Mouse (Mus musculus): ENCODE data around the gene Pls1. TPM values are rescaled to one million over a fixed set of nuclear protein-coding genes. Genes with fewer than 3 reads are reported as not detected.

Pls1 gene
- polyA plus RNA-seq, 1 experiment, result not detected

DNA sequence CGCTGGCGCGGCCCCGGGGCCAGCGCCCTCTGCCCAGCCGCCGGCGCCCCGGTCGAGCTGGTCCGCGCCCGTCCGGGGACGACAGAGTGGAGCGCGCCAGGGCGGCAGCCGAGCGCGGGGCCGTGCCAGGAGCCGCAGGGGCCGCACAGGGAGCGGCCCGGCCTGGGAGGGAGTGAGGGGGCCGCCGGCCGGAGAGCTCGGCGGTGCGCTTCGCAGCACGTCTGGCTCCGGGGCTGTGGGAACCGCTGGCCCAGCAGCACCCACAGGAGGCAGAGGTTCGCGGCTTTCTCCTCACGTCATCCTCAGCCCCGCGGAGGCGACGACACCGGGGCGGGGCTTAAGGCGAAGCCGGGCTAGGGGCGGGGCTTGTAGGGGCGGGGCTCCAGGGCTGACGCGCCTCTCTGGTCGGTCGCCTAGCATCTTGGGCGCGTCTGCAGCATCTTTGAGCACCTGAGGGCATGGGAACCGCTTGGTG, 95.0 kb downstream of the Pls1 start, which contains the start of gene Trpc1:
Trpc1 (minus strand) TSS at position 339 of the 475 bp plus-strand sequence.
- no peak for TF ChIP-seq CTCF (IDR thresholded peaks at IDR 0.05; ENCODE audit: insufficient read depth, low read depth, low read length)
- TF ChIP-seq POLR2A (IDR thresholded peaks at IDR 0.05; ENCODE audit: insufficient read depth, low read depth, low read length), result peak; percentile 69
- Histone ChIP-seq H3K4me3 (ENCODE audit: insufficient read depth, low read depth, low read length) (peak within 1 kb of the TSS; percentile 97), H3K27ac (ENCODE audit: insufficient read depth, low read depth, low read length) (peak within 1 kb of the TSS; percentile 33; the same call in 1 of the 2 replicates), H3K4me1 (ENCODE audit: control insufficient read depth, insufficient read depth, low read length) (peaks cover 7% of the 10 kb centered on the region)
- under 1% methylated on average over 55 of the region's 56 CpGs for WGBS

GRCm38 (mm10) chr9:95749461-95749928, 95.6 kb downstream of the Pls1 start:
- H3K4me3 ChIP-seq (ENCODE audit: insufficient read depth, low read depth, low read length), result peak overlapping the region; percentile 97
- 2% methylated on average over 34 of the region's 34 CpGs for WGBS
- TF ChIP-seq CTCF (IDR thresholded peaks at IDR 0.05; ENCODE audit: insufficient read depth, low read depth, low read length) (no peak), POLR2A (IDR thresholded peaks at IDR 0.05; ENCODE audit: insufficient read depth, low read depth, low read length) (no peak)
- peak overlapping the region; percentile 33; the same call in 1 of the 2 replicates for H3K27ac ChIP-seq (ENCODE audit: insufficient read depth, low read depth, low read length)
- peaks cover 8% of the 10 kb centered on the region for H3K4me1 ChIP-seq (ENCODE audit: control insufficient read depth, insufficient read depth, low read length)

GRCm38 (mm10) chr9:95747298-95747697, 97.8 kb downstream of the Pls1 start:
- WGBS, result 83% methylated on average over 5 of the region's 5 CpGs
- no peak overlapping the region for H3K4me3 ChIP-seq (ENCODE audit: insufficient read depth, low read depth, low read length)
- TF ChIP-seq CTCF (IDR thresholded peaks at IDR 0.05; ENCODE audit: insufficient read depth, low read depth, low read length), result no peak
- TF ChIP-seq POLR2A (IDR thresholded peaks at IDR 0.05; ENCODE audit: insufficient read depth, low read depth, low read length), result no peak

GRCm38 (mm10) chr9:95744845-95745613, 100.1 kb downstream of the Pls1 start:
- TF ChIP-seq CTCF (IDR thresholded peaks at IDR 0.05; ENCODE audit: insufficient read depth, low read depth, low read length) (no peak), POLR2A (IDR thresholded peaks at IDR 0.05; ENCODE audit: insufficient read depth, low read depth, low read length) (no peak)
- WGBS, result 74% methylated on average over 7 of the region's 7 CpGs
- Histone ChIP-seq H3K27ac (ENCODE audit: insufficient read depth, low read depth, low read length) (no peak overlapping the region), H3K4me1 (ENCODE audit: control insufficient read depth, insufficient read depth, low read length) (peaks cover 8% of the 10 kb centered on the region), H3K4me3 (ENCODE audit: insufficient read depth, low read depth, low read length) (no peak overlapping the region)

More at GRCm38 (mm10) chr9:95747298-95747697, 97.8 kb downstream of the Pls1 start:
- no peak overlapping the region for H3K27ac ChIP-seq (ENCODE audit: insufficient read depth, low read depth, low read length)
- H3K4me1 ChIP-seq (ENCODE audit: control insufficient read depth, insufficient read depth, low read length), result peaks cover 8% of the 10 kb centered on the region

- H3K4me3 ChIP-seq (ENCODE audit: insufficient read depth, low read depth, low read length), result no peak overlapping the region
- TF ChIP-seq CTCF (IDR thresholded peaks at IDR 0.05; ENCODE audit: insufficient read depth, low read depth, low read length) (no peak), POLR2A (IDR thresholded peaks at IDR 0.05; ENCODE audit: insufficient read depth, low read depth, low read length) (no peak)
- no peak overlapping the region for H3K27ac ChIP-seq (ENCODE audit: insufficient read depth, low read depth, low read length)
- no peaks in the 10 kb centered on the region for H3K4me1 ChIP-seq (ENCODE audit: control insufficient read depth, insufficient read depth, low read length)
Observed at GRCm38 (mm10) chr9:95736238-95736637, 108.9 kb downstream of the Pls1 start.

DNA sequence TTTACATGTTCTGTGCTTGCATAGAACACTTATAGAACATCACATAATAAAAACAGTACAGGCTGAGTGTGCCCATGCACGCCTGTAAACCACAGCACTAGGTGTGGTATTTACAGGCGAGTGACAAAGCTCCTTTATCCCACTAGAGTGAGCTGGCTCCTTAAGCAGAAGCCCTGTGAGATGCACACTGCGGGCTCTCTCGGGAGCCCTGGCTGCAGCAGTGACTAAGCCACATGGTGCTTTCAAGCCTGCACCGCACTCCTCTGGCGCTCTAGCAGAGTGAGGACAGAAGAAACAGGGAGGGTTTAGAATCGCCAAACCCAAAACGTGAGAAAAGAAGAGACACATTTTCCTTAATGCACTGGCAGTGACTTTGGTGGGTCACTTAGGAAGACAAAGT, 132.5 kb downstream of the Pls1 start:
- TF ChIP-seq POLR2A (IDR thresholded peaks at IDR 0.05; ENCODE audit: insufficient read depth, low read depth, low read length) (no peak), CTCF (IDR thresholded peaks at IDR 0.05; ENCODE audit: insufficient read depth, low read depth, low read length) (no peak)
- no peak overlapping the region for H3K27ac ChIP-seq (ENCODE audit: insufficient read depth, low read depth, low read length)
- no peaks in the 10 kb centered on the region for H3K4me1 ChIP-seq (ENCODE audit: control insufficient read depth, insufficient read depth, low read length)
- 39% methylated on average over 8 of the region's 8 CpGs for WGBS
- no peak overlapping the region for H3K4me3 ChIP-seq (ENCODE audit: insufficient read depth, low read depth, low read length)

- TF ChIP-seq CTCF (IDR thresholded peaks at IDR 0.05; ENCODE audit: insufficient read depth, low read depth, low read length) (no peak), POLR2A (IDR thresholded peaks at IDR 0.05; ENCODE audit: insufficient read depth, low read depth, low read length) (no peak)
- Histone ChIP-seq H3K4me3 (ENCODE audit: insufficient read depth, low read depth, low read length) (no peak overlapping the region), H3K27ac (ENCODE audit: insufficient read depth, low read depth, low read length) (no peak overlapping the region), H3K4me1 (ENCODE audit: control insufficient read depth, insufficient read depth, low read length) (no peaks in the 10 kb centered on the region)
Observed at GRCm38 (mm10) chr9:95708943-95709342, 136.2 kb downstream of the Pls1 start.

DNA sequence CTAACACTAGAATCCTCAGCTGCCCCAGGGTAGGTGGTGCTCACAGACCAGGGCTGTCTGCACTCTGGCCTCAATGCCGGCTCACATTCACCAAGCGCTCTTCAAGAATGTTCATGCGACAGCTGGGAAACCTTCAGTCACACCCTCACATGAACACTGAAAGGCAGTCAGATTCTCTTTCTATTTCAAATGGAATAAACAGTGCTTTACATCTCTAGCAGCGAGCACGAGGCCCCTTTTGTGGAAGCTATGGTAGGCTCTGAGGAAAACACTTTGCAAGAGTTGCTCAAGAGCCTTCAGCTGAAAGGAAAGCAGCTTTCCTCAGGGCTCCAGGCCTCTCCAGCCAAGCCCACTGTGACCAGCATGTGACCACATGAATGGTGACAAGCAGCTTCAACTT, 139.7 kb downstream of the Pls1 start:
- TF ChIP-seq POLR2A (IDR thresholded peaks at IDR 0.05; ENCODE audit: insufficient read depth, low read depth, low read length) (no peak), CTCF (IDR thresholded peaks at IDR 0.05; ENCODE audit: insufficient read depth, low read depth, low read length) (no peak)
- 87% methylated on average over 5 of the region's 5 CpGs for WGBS
- H3K4me1 ChIP-seq (ENCODE audit: control insufficient read depth, insufficient read depth, low read length), result no peaks in the 10 kb centered on the region
- H3K4me3 ChIP-seq (ENCODE audit: insufficient read depth, low read depth, low read length), result no peak overlapping the region
- H3K27ac ChIP-seq (ENCODE audit: insufficient read depth, low read depth, low read length), result no peak overlapping the region

DNA sequence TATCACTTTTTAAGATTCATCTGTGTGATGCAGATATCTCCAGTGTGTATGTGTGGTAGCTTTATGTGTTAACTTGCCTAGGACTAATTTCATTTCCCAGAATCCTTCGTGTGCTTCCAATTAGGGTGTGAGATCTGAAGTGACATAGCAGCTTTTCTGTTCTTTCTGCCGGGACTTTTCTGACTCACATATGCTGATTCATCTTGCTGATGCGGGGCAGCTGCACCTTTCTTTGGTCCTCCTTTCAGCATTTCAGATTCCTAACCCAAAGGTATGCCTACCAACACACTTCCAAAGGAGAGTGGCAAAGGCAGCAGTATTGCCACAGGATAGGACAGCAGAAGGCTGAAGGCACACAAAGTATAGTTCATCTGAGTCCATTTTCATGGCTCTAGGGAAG, 141.0 kb downstream of the Pls1 start:
- TF ChIP-seq POLR2A (IDR thresholded peaks at IDR 0.05; ENCODE audit: insufficient read depth, low read depth, low read length) (no peak), CTCF (IDR thresholded peaks at IDR 0.05; ENCODE audit: insufficient read depth, low read depth, low read length) (no peak)
- 37% methylated on average over 3 of the region's 3 CpGs for WGBS
- no peak overlapping the region for H3K27ac ChIP-seq (ENCODE audit: insufficient read depth, low read depth, low read length)
- H3K4me1 ChIP-seq (ENCODE audit: control insufficient read depth, insufficient read depth, low read length), result no peaks in the 10 kb centered on the region
- no peak overlapping the region for H3K4me3 ChIP-seq (ENCODE audit: insufficient read depth, low read depth, low read length)

Other genes starting within 250 kb of the Pls1 start
- not detected in 2 replicates for gene Pcolce2, start 207.7 kb downstream of the Pls1 start, polyA plus RNA-seq (2012; ENCODE audit: insufficient read depth, insufficient read length, low replicate concordance, missing spikeins)
- gene Trpc1, start 94.9 kb downstream of the Pls1 start, polyA plus RNA-seq (2012; ENCODE audit: insufficient read depth, insufficient read length, low replicate concordance, missing spikeins), result not detected in 2 replicates
- not detected in 2 replicates for gene Atr, start 12.3 kb upstream of the Pls1 start, polyA plus RNA-seq (2012; ENCODE audit: insufficient read depth, insufficient read length, low replicate concordance, missing spikeins)
- 160 TPM in 1 of 2 replicates, not detected in the other for gene Xrn1, start 109.4 kb upstream of the Pls1 start, polyA plus RNA-seq (2012; ENCODE audit: insufficient read depth, insufficient read length, low replicate concordance, missing spikeins)

Data from olfactory bulb, adult 2 months (tissue).